ENCODE assay signal across 13 mouse cellular contexts in genomic region chr6:35271094-35271855, GRCm38 (mm10). TPM values are rescaled to one million over a fixed set of nuclear protein-coding genes. Genes with fewer than 3 reads are reported as not detected.
DNase-seq lines count a peak whose midpoint lies in the region; ATAC-seq and TF ChIP-seq lines count a peak whose summit lies in the region.
"Had no signal": no experiment of that assay in that cellular context is flagged by ENCODE, and none has a peak within 500 bp of the region (broad histone marks: within the 10 kb centered on the region; RNA-seq: fewer than 3 reads in every experiment).

No protein-coding gene starts in this region.

- H3K4me3 ChIP-seq in gastrocnemius, adult 2 months, result no peak overlapping the region
- H3K4me3 ChIP-seq in lung, postnatal 0 days (ENCODE audit: low read depth, low read length), result no peak overlapping the region
- H3K4me3 ChIP-seq in hindbrain, postnatal 0 days (ENCODE audit: low read length), result no peak overlapping the region
- H3K4me3 ChIP-seq in thymus, adult 2 months (ENCODE audit: control insufficient read depth, insufficient read depth, low read length), result no peak overlapping the region
- H3K4me3 ChIP-seq in heart, embryonic 10.5 days, result no peak overlapping the region

- H3K27me3 ChIP-seq in lung, postnatal 0 days (replicated peaks; ENCODE audit: insufficient read depth, low read length), result no peaks in the 10 kb centered on the region
- H3K27me3 ChIP-seq in hindbrain, postnatal 0 days (ENCODE audit: insufficient read depth, low read length), result no peaks in the 10 kb centered on the region
- H3K27me3 ChIP-seq in thymus, adult 2 months (ENCODE audit: control insufficient read depth, insufficient read depth, low read length), result no peaks in the 10 kb centered on the region
- H3K27me3 ChIP-seq in heart, embryonic 10.5 days (ENCODE audit: insufficient read depth, poor library complexity, severe bottlenecking), result no peaks in the 10 kb centered on the region

- no peak for TF ChIP-seq EP300 in lung, postnatal 0 days (IDR thresholded peaks at IDR 0.05)

- no peak overlapping the region for H3K9ac ChIP-seq in lung, postnatal 0 days (replicated peaks; ENCODE audit: low read depth)
- H3K9ac ChIP-seq in hindbrain, postnatal 0 days (replicated peaks; ENCODE audit: low read length), result no peak overlapping the region

- no peaks in the 10 kb centered on the region for H3K36me3 ChIP-seq in lung, postnatal 0 days (ENCODE audit: insufficient read depth, low read length)
- no peaks in the 10 kb centered on the region for H3K36me3 ChIP-seq in hindbrain, postnatal 0 days (ENCODE audit: insufficient read depth, low read length)
- no peaks in the 10 kb centered on the region for H3K36me3 ChIP-seq in thymus, adult 2 months (ENCODE audit: control insufficient read depth, insufficient read depth, low read length)
- H3K36me3 ChIP-seq in heart, embryonic 10.5 days, result peaks cover 12% of the 10 kb centered on the region; the same call in 1 of the 2 replicates

- no peak; the same call in 1 of the 2 replicates for ATAC-seq in lung, postnatal 0 days
- peak; percentile 49; the same call in 1 of the 2 replicates for ATAC-seq in hindbrain, postnatal 0 days

- no peak overlapping the region for H3K27ac ChIP-seq in gastrocnemius, adult 2 months
- no peak overlapping the region for H3K27ac ChIP-seq in lung, postnatal 0 days (ENCODE audit: low read length)
- H3K27ac ChIP-seq in hindbrain, postnatal 0 days, result no peak overlapping the region
- no peak overlapping the region for H3K27ac ChIP-seq in thymus, adult 2 months (ENCODE audit: control insufficient read depth, insufficient read depth, low read length)
- no peak overlapping the region for H3K27ac ChIP-seq in heart, embryonic 10.5 days
- H3K27ac ChIP-seq: macrophage had no signal

- H3K9me3 ChIP-seq in lung, postnatal 0 days (ENCODE audit: low read length), result no peaks in the 10 kb centered on the region
- H3K9me3 ChIP-seq in hindbrain, postnatal 0 days (ENCODE audit: low read length), result no peaks in the 10 kb centered on the region
- no peaks in the 10 kb centered on the region for H3K9me3 ChIP-seq in heart, embryonic 10.5 days

- H3K4me1 ChIP-seq in lung, postnatal 0 days (ENCODE audit: insufficient read depth, low read depth, low read length), result no peaks in the 10 kb centered on the region
- no peaks in the 10 kb centered on the region for H3K4me1 ChIP-seq in hindbrain, postnatal 0 days (ENCODE audit: insufficient read depth, low read length)
- no peaks in the 10 kb centered on the region for H3K4me1 ChIP-seq in thymus, adult 2 months (replicated peaks; ENCODE audit: control insufficient read depth, insufficient read depth, low read length)
- H3K4me1 ChIP-seq in heart, embryonic 10.5 days, result no peaks in the 10 kb centered on the region

- no peak for TF ChIP-seq POLR2A in thymus, adult 2 months (IDR thresholded peaks at IDR 0.05; ENCODE audit: control insufficient read depth, extremely low read depth, insufficient read depth, low read length, poor library complexity)

- no peak overlapping the region for H3K4me2 ChIP-seq in lung, postnatal 0 days (replicated peaks; ENCODE audit: low read depth, low read length)
- no peak overlapping the region for H3K4me2 ChIP-seq in hindbrain, postnatal 0 days (ENCODE audit: low read depth, low read length)

- TF ChIP-seq CTCF in gastrocnemius, adult 2 months (IDR thresholded peaks at IDR 0.05), result no peak
- TF ChIP-seq CTCF in lung, postnatal 0 days (IDR thresholded peaks at IDR 0.05), result no peak
- TF ChIP-seq CTCF in hindbrain, postnatal 0 days (IDR thresholded peaks at IDR 0.05; ENCODE audit: low read depth), result no peak
- TF ChIP-seq CTCF in thymus, adult 2 months (IDR thresholded peaks at IDR 0.05; ENCODE audit: borderline replicate concordance, control insufficient read depth, extremely low read depth, insufficient read depth, low read length, poor library complexity), result no peak

- intact Hi-C loops in gastrocnemius, adult 2 months (cut with DNase I), result no loop called here

- peak; percentile 25 for DNase-seq in gastrocnemius, adult 2 months
- DNase-seq in gastrocnemius, postnatal 4 days (ENCODE audit: low spot score in 2 of 2), result no peak
- peak; percentile 12 to 41 for DNase-seq in lung, postnatal 4 days
- no peak for DNase-seq in lung, postnatal 0 days (ENCODE audit: low spot score)
- DNase-seq in cerebellum, adult 18-20 months, result peak; percentile 26 to 48
- DNase-seq in hindbrain, postnatal 0 days (ENCODE audit: low spot score), result peak; percentile 60
- no peak for DNase-seq in thymus, adult 2 months
- DNase-seq in heart, embryonic 10.5 days (ENCODE audit: low spot score), result no peak
- DNase-seq: B cell, adult 2 months; heart, postnatal 4 days; liver had no signal

- 75% methylated on average over 12 of the region's 12 CpGs for WGBS in lung, postnatal 0 days
- WGBS in hindbrain, postnatal 0 days, result 46% methylated on average over 12 of the region's 12 CpGs
- whole genome bisulfite sequencing in thymus, adult 2 months, result 93% methylated on average over 12 of the region's 12 CpGs
- 81% methylated on average over 12 of the region's 12 CpGs for WGBS in heart, embryonic 10.5 days

RNA-seq across cellular contexts. Expression of gene Slc13a4, which starts 36.7 kb away (rescaled TPM):
- total RNA-seq in gastrocnemius, adult 2 months (2021), result under 1 TPM in 1 of 2 experiments, not detected in 1; 0.06 TPM
- total RNA-seq in gastrocnemius, postnatal 4 days (2021), result under 1 TPM; 0.15 to 0.39 TPM
- polyA plus RNA-seq in lung, postnatal 0 days (2015; fragmentation: Nextera tagmentation; extraction: Ambion mirVana), result 0.79 and 1.0 TPM in 2 replicates
- 13.7 and 22.2 TPM in 2 replicates for total RNA-seq in hindbrain, postnatal 0 days (2014; rRNA removed)
- polyA plus RNA-seq in hindbrain, postnatal 0 days (2015; fragmentation: Nextera tagmentation; extraction: Ambion mirVana), result 14.2 and 14.6 TPM in 2 replicates
- 0.26 and 0.34 TPM in 2 replicates for polyA plus RNA-seq in thymus, adult 2 months (2012; rRNA removed)
- 2.9 and 3.3 TPM in 2 replicates for polyA plus RNA-seq in heart, embryonic 10.5 days (2016; fragmentation: Nextera tagmentation; extraction: Ambion mirVana)
- total RNA-seq: MEL had no signal
- polyA plus RNA-seq: macrophage had no signal

RNA-seq across cellular contexts. Expression of gene Fam180a, which starts 54.7 kb away (rescaled TPM):
- total RNA-seq in gastrocnemius, adult 2 months (2021), result 1 to 10 TPM in 1 of 2 experiments, under 1 TPM in 1; 0.36 to 2.0 TPM
- 1 to 10 TPM in 1 of 2 experiments, under 1 TPM in 1; 0.21 to 1.0 TPM for total RNA-seq in gastrocnemius, postnatal 4 days (2021)
- polyA plus RNA-seq in lung, postnatal 0 days (2015; fragmentation: Nextera tagmentation; extraction: Ambion mirVana), result 3.4 and 4.4 TPM in 2 replicates
- total RNA-seq in hindbrain, postnatal 0 days (2014; rRNA removed), result 0.68 and 1.5 TPM in 2 replicates
- polyA plus RNA-seq in hindbrain, postnatal 0 days (2015; fragmentation: Nextera tagmentation; extraction: Ambion mirVana), result 2.9 and 3.2 TPM in 2 replicates
- polyA plus RNA-seq in thymus, adult 2 months (2012; rRNA removed), result 0.10 and 0.15 TPM in 2 replicates
- 0.08 and 0.20 TPM in 2 replicates for polyA plus RNA-seq in heart, embryonic 10.5 days (2016; fragmentation: Nextera tagmentation; extraction: Ambion mirVana)
- total RNA-seq: MEL had no signal
- polyA plus RNA-seq: macrophage had no signal

Comparison
In these comparisons a context has a peak if more than half of its experiments do, and no peak if none do; other contexts are left out.
1. DNase-seq: peak in gastrocnemius, adult 2 months (single experiment), lung, postnatal 4 days (2 of 2), cerebellum, adult 18-20 months (2 of 2) and hindbrain, postnatal 0 days (single experiment); none in gastrocnemius, postnatal 4 days (0 of 2), lung, postnatal 0 days (single experiment), thymus, adult 2 months (single experiment) and heart, embryonic 10.5 days (single experiment).